Mouse (Mus musculus) hindbrain, embryonic 16.5 days (tissue): ENCODE measurements at regions not wholly inside any gene's neighbourhood (a gene's known extent, or its start where the extent isn't known, plus 50 kb on each side); places are given as distances from the start of the nearest gene placed in this dataset.

Source experiments
- ATAC-seq: fragments of 200-750 bp; cut with Nextera tagmentation; 2 replicates; pipeline ENCODE4 v1.8.0; 2017; ENCODE audit warnings: moderate TSS enrichment, moderate library complexity
- H3K27ac ChIP-seq: fragments of 300-500 bp; sonication (generic); 2 replicates; pipeline ENCODE4 v1.5.1; 2014; ENCODE audit warnings: low read depth, mild to moderate bottlenecking, control low read depth, low read length, moderate library complexity
- H3K27me3 ChIP-seq: fragments of 300-500 bp; sonication (generic); replicated peaks from 2 replicates; pipeline ENCODE4 v1.6.1; 2014; ENCODE audit warnings: low read length; ENCODE audit not compliant: control insufficient read depth, insufficient read depth
- H3K36me3 ChIP-seq: fragments of 300-500 bp; sonication (generic); 2 replicates; pipeline ENCODE4 v1.6.1; 2014; ENCODE audit warnings: mild to moderate bottlenecking, low read length, moderate library complexity, mixed read lengths; ENCODE audit not compliant: control insufficient read depth, insufficient read depth
- H3K4me1 ChIP-seq: fragments of 300-500 bp; sonication (generic); 2 replicates; pipeline ENCODE4 v1.6.1; 2014; ENCODE audit warnings: low read depth, low read length; ENCODE audit not compliant: control insufficient read depth, insufficient read depth
- H3K4me2 ChIP-seq: fragments of 300-500 bp; sonication (generic); 2 replicates; pipeline ENCODE4 v1.6.1; 2014; ENCODE audit warnings: mild to moderate bottlenecking, low read length, control low read depth, moderate library complexity
- H3K4me3 ChIP-seq: fragments of 300-500 bp; sonication (generic); 2 replicates; pipeline ENCODE4 v1.5.1; 2014; ENCODE audit warnings: mild to moderate bottlenecking, low read length, control low read depth, moderate library complexity
- H3K9ac ChIP-seq: fragments of 300-500 bp; sonication (generic); 2 replicates; pipeline ENCODE4 v1.6.1; 2014; ENCODE audit warnings: low read depth, mild to moderate bottlenecking, control low read depth, low read length, moderate library complexity
- H3K9me3 ChIP-seq: fragments of 300-500 bp; sonication (generic); 2 replicates; pipeline ENCODE4 v1.6.1; 2014; ENCODE audit warnings: mild to moderate bottlenecking, low read length, moderate library complexity; ENCODE audit not compliant: control insufficient read depth
- WGBS: fragments of 180-500 bp; shearing (Covaris S2); extraction: QIAGEN DNeasy Blood & Tissue Kit; methylation state at CpG from one replicate; pipeline ENCODE4 v1.1.7; 2014; 5-methylcytosine and 5-hydroxymethylcytosine counted together

DNA sequence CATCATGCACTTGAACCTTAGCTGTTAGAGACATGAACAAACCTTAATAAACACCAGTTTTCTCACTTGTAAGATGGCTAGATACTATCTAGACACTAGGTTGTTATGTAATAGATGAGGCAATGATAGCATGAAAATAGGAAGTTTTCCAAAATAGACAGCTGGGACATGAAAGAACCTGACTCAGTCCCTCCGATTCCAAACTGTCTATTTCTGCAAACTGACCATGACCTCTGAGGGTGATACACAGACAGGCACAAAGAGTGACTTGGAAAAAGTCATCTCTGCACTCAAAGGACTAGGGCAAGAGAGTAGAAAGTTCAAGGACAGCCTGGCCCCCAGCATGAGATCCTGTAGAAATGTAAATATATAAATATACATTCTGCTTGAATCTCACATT, 115.9 kb downstream of the Kctd12 start:
- WGBS: 85% methylated on average over 1 of the region's 1 CpGs
- Histone ChIP-seq H3K27ac (no peak overlapping the region), H3K9me3 (no peaks in the 10 kb centered on the region), H3K9ac (no peak overlapping the region), H3K36me3 (no peaks in the 10 kb centered on the region), H3K27me3 (no peaks in the 10 kb centered on the region), H3K4me3 (no peak overlapping the region), H3K4me1 (no peaks in the 10 kb centered on the region), H3K4me2 (no peak overlapping the region)
- no peak for ATAC-seq

DNA sequence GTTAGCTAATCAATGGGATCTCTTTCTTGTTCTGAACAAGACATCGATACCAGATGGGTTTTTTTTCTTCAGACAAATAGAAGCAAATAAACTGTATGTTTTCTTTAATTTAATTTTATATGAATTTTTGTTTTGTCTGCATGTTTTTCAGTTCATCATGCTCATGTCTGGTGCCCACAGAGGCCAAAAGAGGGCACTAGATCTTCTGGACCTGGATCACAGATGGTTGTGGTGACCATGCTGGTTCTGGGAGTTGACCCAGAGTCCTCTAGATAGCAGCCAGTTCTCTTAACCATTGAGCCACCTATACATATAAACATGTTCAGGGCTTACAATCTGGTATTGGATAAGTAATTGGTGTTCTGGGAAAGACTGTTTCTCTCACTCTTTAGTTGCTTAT, 120.7 kb downstream of the Kctd12 start:
- Histone ChIP-seq H3K27me3 (no peaks in the 10 kb centered on the region), H3K4me3 (no peak overlapping the region), H3K9me3 (no peaks in the 10 kb centered on the region), H3K27ac (no peak overlapping the region), H3K4me2 (no peak overlapping the region), H3K4me1 (no peaks in the 10 kb centered on the region), H3K36me3 (no peaks in the 10 kb centered on the region), H3K9ac (no peak overlapping the region)
- WGBS: 96% methylated on average over 1 of the region's 1 CpGs
- no peak for ATAC-seq

DNA sequence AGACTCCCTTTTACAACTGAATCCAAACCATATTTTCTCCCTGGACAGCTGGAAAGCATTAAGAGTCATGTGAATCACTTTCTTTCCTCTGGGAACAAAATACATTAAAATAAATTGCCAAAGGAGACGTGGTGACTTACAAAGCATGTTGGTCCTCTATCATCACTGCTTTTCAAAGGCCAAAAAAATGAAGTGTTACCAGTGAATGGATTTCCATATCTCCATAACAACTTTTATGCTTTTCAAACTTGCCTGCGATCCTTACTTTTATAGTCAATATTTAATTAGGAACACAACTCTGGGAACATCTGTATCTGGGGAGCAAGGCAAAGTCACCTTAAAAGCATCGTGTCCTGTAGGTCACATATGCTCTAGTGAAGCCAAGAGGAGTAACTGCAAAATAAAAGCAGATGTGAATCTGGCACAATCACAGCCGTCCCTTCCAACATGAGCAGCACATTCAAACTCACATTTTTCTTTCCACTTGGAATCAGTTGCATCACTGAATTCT, 123.0 kb downstream of the Kctd12 start:
- Histone ChIP-seq H3K9ac (no peak overlapping the region), H3K27ac (no peak overlapping the region), H3K9me3 (no peaks in the 10 kb centered on the region), H3K27me3 (no peaks in the 10 kb centered on the region), H3K36me3 (no peaks in the 10 kb centered on the region), H3K4me3 (no peak overlapping the region), H3K4me2 (no peak overlapping the region), H3K4me1 (no peaks in the 10 kb centered on the region)
- no peak for ATAC-seq
- WGBS: 65% methylated on average over 4 of the region's 4 CpGs

GRCm38 (mm10) chr14:102855264-102855840, 127.1 kb downstream of the Kctd12 start:
- no peak overlapping the region for H3K4me3 ChIP-seq
- no peak overlapping the region for H3K4me2 ChIP-seq
- no peaks in the 10 kb centered on the region for H3K27me3 ChIP-seq
- no peaks in the 10 kb centered on the region for H3K36me3 ChIP-seq
- no peak overlapping the region for H3K27ac ChIP-seq
- 53% methylated on average over 7 of the region's 7 CpGs for WGBS
- H3K9me3 ChIP-seq: no peaks in the 10 kb centered on the region
- H3K9ac ChIP-seq: no peak overlapping the region
- no peaks in the 10 kb centered on the region for H3K4me1 ChIP-seq
- no peak; the same call in 1 of the 2 replicates for ATAC-seq

- ATAC-seq: no peak
- Histone ChIP-seq H3K4me2 (no peak overlapping the region), H3K9ac (no peak overlapping the region), H3K27ac (no peak overlapping the region), H3K27me3 (no peaks in the 10 kb centered on the region), H3K4me1 (no peaks in the 10 kb centered on the region), H3K4me3 (no peak overlapping the region), H3K9me3 (no peaks in the 10 kb centered on the region), H3K36me3 (no peaks in the 10 kb centered on the region)
- 79% methylated on average over 3 of the region's 3 CpGs for WGBS
Observed at GRCm38 (mm10) chr14:102843700-102844099, 138.7 kb downstream of the Kctd12 start.

GRCm38 (mm10) chr14:102837602-102838001, 144.8 kb downstream of the Kctd12 start:
- ATAC-seq: no peak
- Histone ChIP-seq H3K9me3 (no peaks in the 10 kb centered on the region), H3K4me3 (no peak overlapping the region), H3K27me3 (no peaks in the 10 kb centered on the region), H3K9ac (no peak overlapping the region), H3K36me3 (no peaks in the 10 kb centered on the region), H3K4me1 (no peaks in the 10 kb centered on the region), H3K4me2 (no peak overlapping the region), H3K27ac (no peak overlapping the region)
- WGBS: 74% methylated on average over 1 of the region's 1 CpGs

- Histone ChIP-seq H3K4me1 (no peaks in the 10 kb centered on the region), H3K9ac (no peak overlapping the region), H3K4me2 (no peak overlapping the region), H3K36me3 (no peaks in the 10 kb centered on the region), H3K4me3 (no peak overlapping the region), H3K27me3 (no peaks in the 10 kb centered on the region), H3K9me3 (no peaks in the 10 kb centered on the region), H3K27ac (no peak overlapping the region)
- WGBS: 87% methylated on average over 11 of the region's 11 CpGs
- ATAC-seq: no peak
Observed at GRCm38 (mm10) chr14:102835118-102835769, 147.2 kb downstream of the Kctd12 start.

GRCm38 (mm10) chr14:102828442-102828841, 154.0 kb downstream of the Kctd12 start:
- Histone ChIP-seq H3K4me3 (no peak overlapping the region), H3K27me3 (no peaks in the 10 kb centered on the region), H3K9ac (no peak overlapping the region), H3K9me3 (no peaks in the 10 kb centered on the region), H3K36me3 (no peaks in the 10 kb centered on the region), H3K4me1 (no peaks in the 10 kb centered on the region), H3K4me2 (no peak overlapping the region), H3K27ac (no peak overlapping the region)
- ATAC-seq: no peak
- 86% methylated on average over 3 of the region's 3 CpGs for WGBS

- H3K27me3 ChIP-seq: no peaks in the 10 kb centered on the region
- no peak overlapping the region for H3K4me2 ChIP-seq
- no peak for ATAC-seq
- no peaks in the 10 kb centered on the region for H3K36me3 ChIP-seq
- WGBS: 81% methylated on average over 7 of the region's 7 CpGs
- H3K9ac ChIP-seq: no peak overlapping the region
- no peaks in the 10 kb centered on the region for H3K9me3 ChIP-seq
- H3K4me1 ChIP-seq: no peaks in the 10 kb centered on the region
- no peak overlapping the region for H3K27ac ChIP-seq
- H3K4me3 ChIP-seq: no peak overlapping the region
Observed at GRCm38 (mm10) chr14:102827756-102828384, 154.6 kb downstream of the Kctd12 start.
